Mouse (Mus musculus) liver, embryonic 14.5 days (tissue): ENCODE results near the gene Ppp1r12a.

ENCODE experiments used
- CTCF ChIP-seq: IDR thresholded peaks from 2 replicates; pipeline ENCODE4 v1.5.1; 2016; ENCODE audit warnings: antibody characterized with exemption, low read depth, control low read depth
- EP300 ChIP-seq: IDR thresholded peaks from 2 replicates; pipeline ENCODE4 v1.6.1; 2016; ENCODE audit warnings: antibody characterized with exemption, low read depth

DNA sequence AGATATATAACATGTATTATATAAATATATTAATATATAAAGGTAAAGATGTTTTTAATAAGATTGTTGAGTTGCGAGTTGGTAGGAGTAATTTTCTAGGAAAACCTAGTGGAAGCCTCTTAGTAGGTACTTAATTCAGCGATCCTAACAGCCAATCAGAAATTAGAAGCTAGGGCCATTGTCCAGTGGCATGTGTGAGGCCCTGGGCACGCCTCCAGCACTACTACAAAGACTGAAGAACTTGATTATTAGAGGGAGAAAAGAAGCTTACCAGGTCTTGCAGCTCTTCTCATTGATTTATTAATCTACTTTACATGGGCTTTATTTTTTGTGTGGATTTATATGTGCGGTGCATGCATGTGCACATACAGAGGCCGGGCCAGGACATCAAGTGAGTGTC lies 123.0 kb downstream of the Ppp1r12a start:
- TF ChIP-seq EP300 (no peak), CTCF (no peak)
